Mouse (Mus musculus): ENCODE measurements around the gene Flt4.

Flt4 gene

GRCm38 (mm10) chr11:49695695-49696094 lies 86.6 kb downstream of the Flt4 start:
- in situ Hi-C loops (cut with MboI; ENCODE audit: low sequenced_read_pairs) = no loop called here

- in situ Hi-C loops (cut with MboI; ENCODE audit: low sequenced_read_pairs) = no loop called here
These were observed 87.4 kb downstream of the Flt4 start for GRCm38 (mm10) chr11:49696472-49696871.

DNA sequence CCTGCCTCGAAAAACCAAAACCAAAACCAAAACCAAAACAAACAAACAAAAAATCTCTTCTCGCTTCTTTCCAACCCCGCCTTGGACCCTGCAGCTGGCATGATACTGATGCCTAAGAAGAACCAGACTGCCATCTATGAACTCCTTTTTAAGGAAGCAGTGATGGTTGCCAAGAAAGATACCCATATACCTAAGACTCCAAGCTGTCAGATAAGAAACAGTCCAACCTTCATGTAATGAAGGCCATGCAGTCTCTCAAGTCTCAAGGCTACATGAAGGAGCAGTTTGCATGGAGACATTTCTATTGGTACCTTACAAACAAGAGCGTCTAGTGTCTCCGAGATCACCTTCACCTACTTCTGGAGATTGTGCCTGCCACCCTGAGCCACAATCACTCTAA lies 88.7 kb downstream of the Flt4 start:
- in situ Hi-C loops (cut with MboI; ENCODE audit: low sequenced_read_pairs) = no loop called here

DNA sequence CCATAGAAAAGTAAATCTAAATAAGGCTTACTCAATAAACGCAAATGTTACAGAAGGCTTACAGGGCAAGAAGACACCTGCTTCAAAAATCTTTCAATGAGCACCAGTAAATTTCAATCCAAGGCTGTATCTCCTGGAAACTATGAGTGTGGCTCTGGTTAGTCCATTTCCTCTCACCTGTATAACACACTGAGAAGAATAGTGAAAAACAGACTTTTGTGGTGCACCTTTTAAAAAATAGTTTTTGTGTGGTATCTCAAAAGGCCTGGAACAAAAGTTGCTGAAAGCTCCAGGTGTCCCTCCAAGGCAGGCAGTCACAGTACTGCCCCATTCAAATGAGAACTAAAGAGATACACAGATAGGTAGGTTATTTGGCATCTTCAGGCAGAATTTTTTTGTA lies 90.0 kb downstream of the Flt4 start:
- in situ Hi-C loops (cut with MboI; ENCODE audit: low sequenced_read_pairs) = no loop called here

DNA sequence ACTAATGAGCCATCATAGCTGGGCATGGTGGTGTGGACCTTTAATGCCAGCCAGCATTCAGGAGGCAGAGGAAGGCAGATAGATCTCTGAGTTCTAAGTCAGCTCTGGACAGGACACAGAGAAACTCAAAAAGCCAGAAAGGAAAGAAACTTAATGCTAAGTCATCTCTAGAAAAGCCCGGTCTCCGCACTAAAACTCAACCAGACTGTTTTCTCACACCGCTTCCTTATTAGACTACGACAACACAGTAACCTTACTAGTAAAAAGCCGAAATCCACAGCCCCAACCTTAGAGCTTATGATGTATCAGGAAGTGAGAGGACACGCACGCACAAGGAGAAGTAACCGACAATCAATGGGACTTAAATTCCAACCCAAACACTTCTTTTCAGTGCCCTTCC lies 93.0 kb downstream of the Flt4 start:
- in situ Hi-C loops (cut with MboI; ENCODE audit: low sequenced_read_pairs) = no loop called here
